Mouse (Mus musculus): ENCODE data around the gene Cacna2d3. TPM values are rescaled to one million over a fixed set of nuclear protein-coding genes. Genes with fewer than 3 reads are reported as not detected.

Cacna2d3 gene
- polyA plus RNA-seq, 1 experiment from 2014 or later = 3.3 TPM

GRCm38 (mm10) chr14:29051951-29052835 lies 669.5 kb downstream of the Cacna2d3 start:
- no peaks in the 10 kb centered on the region for H3K36me3 ChIP-seq
- H3K9me3 ChIP-seq = no peaks in the 10 kb centered on the region
- no peak overlapping the region for H3K4me3 ChIP-seq (replicated peaks)
- no peak for ATAC-seq (ENCODE audit: insufficient number of reproducible peaks, insufficient read depth, low FRiP score, low TSS enrichment, low read depth)
- no peaks in the 10 kb centered on the region; the same call in 1 of the 2 replicates for H3K27me3 ChIP-seq
- WGBS = 36% methylated on average over 16 of the region's 16 CpGs
- peaks cover 5% of the 10 kb centered on the region for H3K4me1 ChIP-seq (replicated peaks)
- no peak overlapping the region for H3K9ac ChIP-seq (replicated peaks)
- no peak overlapping the region for H3K27ac ChIP-seq
- no peak overlapping the region for H3K4me2 ChIP-seq

GRCm38 (mm10) chr14:29042355-29042754 lies 679.3 kb downstream of the Cacna2d3 start:
- Histone ChIP-seq H3K9ac (replicated peaks) (no peak overlapping the region), H3K4me2 (no peak overlapping the region), H3K27me3 (no peaks in the 10 kb centered on the region), H3K4me1 (replicated peaks) (no peaks in the 10 kb centered on the region), H3K9me3 (no peaks in the 10 kb centered on the region), H3K27ac (no peak overlapping the region), H3K4me3 (replicated peaks) (no peak overlapping the region), H3K36me3 (no peaks in the 10 kb centered on the region)
- no peak for ATAC-seq (ENCODE audit: insufficient number of reproducible peaks, insufficient read depth, low FRiP score, low TSS enrichment, low read depth)
- 85% methylated on average over 1 of the region's 1 CpGs for WGBS

- H3K27me3 ChIP-seq = no peaks in the 10 kb centered on the region
- no peak overlapping the region for H3K4me3 ChIP-seq (replicated peaks)
- 80% methylated on average over 1 of the region's 1 CpGs for WGBS
- no peak overlapping the region for H3K9ac ChIP-seq (replicated peaks)
- no peaks in the 10 kb centered on the region for H3K9me3 ChIP-seq
- H3K4me2 ChIP-seq = no peak overlapping the region
- no peaks in the 10 kb centered on the region for H3K4me1 ChIP-seq (replicated peaks)
- no peak overlapping the region for H3K27ac ChIP-seq
- H3K36me3 ChIP-seq = no peaks in the 10 kb centered on the region
- ATAC-seq (ENCODE audit: insufficient number of reproducible peaks, insufficient read depth, low FRiP score, low TSS enrichment, low read depth) = no peak
Measured at GRCm38 (mm10) chr14:29041498-29041897, 680.2 kb downstream of the Cacna2d3 start.

GRCm38 (mm10) chr14:29040606-29041364 lies 680.9 kb downstream of the Cacna2d3 start:
- Histone ChIP-seq H3K27ac (no peak overlapping the region), H3K9ac (replicated peaks) (no peak overlapping the region), H3K4me3 (replicated peaks) (no peak overlapping the region), H3K4me1 (replicated peaks) (no peaks in the 10 kb centered on the region), H3K36me3 (no peaks in the 10 kb centered on the region), H3K27me3 (no peaks in the 10 kb centered on the region), H3K9me3 (no peaks in the 10 kb centered on the region), H3K4me2 (no peak overlapping the region)
- 59% methylated on average over 9 of the region's 9 CpGs for WGBS
- no peak for ATAC-seq (ENCODE audit: insufficient number of reproducible peaks, insufficient read depth, low FRiP score, low TSS enrichment, low read depth)

- WGBS = 72% methylated on average over 5 of the region's 5 CpGs
- no peaks in the 10 kb centered on the region for H3K27me3 ChIP-seq
- H3K36me3 ChIP-seq = no peaks in the 10 kb centered on the region
- no peak overlapping the region for H3K9ac ChIP-seq (replicated peaks)
- no peak overlapping the region for H3K27ac ChIP-seq
- no peaks in the 10 kb centered on the region for H3K4me1 ChIP-seq (replicated peaks)
- H3K4me3 ChIP-seq (replicated peaks) = no peak overlapping the region
- ATAC-seq (ENCODE audit: insufficient number of reproducible peaks, insufficient read depth, low FRiP score, low TSS enrichment, low read depth) = no peak
- no peak overlapping the region for H3K4me2 ChIP-seq
- H3K9me3 ChIP-seq = no peaks in the 10 kb centered on the region
Measured at GRCm38 (mm10) chr14:29038246-29038645, 683.4 kb downstream of the Cacna2d3 start.

- H3K4me2 ChIP-seq = no peak overlapping the region
- peaks cover 30% of the 10 kb centered on the region for H3K4me1 ChIP-seq (replicated peaks)
- no peak overlapping the region for H3K9ac ChIP-seq (replicated peaks)
- H3K36me3 ChIP-seq = no peaks in the 10 kb centered on the region
- H3K27ac ChIP-seq = no peak overlapping the region
- 69% methylated on average over 1 of the region's 1 CpGs for WGBS
- no peak overlapping the region for H3K4me3 ChIP-seq (replicated peaks)
- no peaks in the 10 kb centered on the region for H3K27me3 ChIP-seq
- ATAC-seq (ENCODE audit: insufficient number of reproducible peaks, insufficient read depth, low FRiP score, low TSS enrichment, low read depth) = no peak
- no peaks in the 10 kb centered on the region for H3K9me3 ChIP-seq
Measured at GRCm38 (mm10) chr14:29031858-29032395, 689.7 kb downstream of the Cacna2d3 start.

- Histone ChIP-seq H3K9me3 (no peaks in the 10 kb centered on the region), H3K4me3 (replicated peaks) (no peak overlapping the region), H3K27ac (no peak overlapping the region), H3K4me2 (no peak overlapping the region), H3K4me1 (replicated peaks) (peaks cover 30% of the 10 kb centered on the region), H3K9ac (replicated peaks) (no peak overlapping the region), H3K27me3 (no peaks in the 10 kb centered on the region), H3K36me3 (no peaks in the 10 kb centered on the region)
- ATAC-seq (ENCODE audit: insufficient number of reproducible peaks, insufficient read depth, low FRiP score, low TSS enrichment, low read depth) = no peak
- WGBS = 44% methylated on average over 9 of the region's 9 CpGs
Measured at GRCm38 (mm10) chr14:29030519-29030918, 691.1 kb downstream of the Cacna2d3 start.

- 59% methylated on average over 11 of the region's 11 CpGs for WGBS
- H3K4me3 ChIP-seq (replicated peaks) = no peak overlapping the region
- H3K27me3 ChIP-seq = no peaks in the 10 kb centered on the region
- H3K36me3 ChIP-seq = no peaks in the 10 kb centered on the region
- ATAC-seq (ENCODE audit: insufficient number of reproducible peaks, insufficient read depth, low FRiP score, low TSS enrichment, low read depth) = no peak
- H3K9me3 ChIP-seq = no peaks in the 10 kb centered on the region
- no peak overlapping the region for H3K9ac ChIP-seq (replicated peaks)
- H3K4me1 ChIP-seq (replicated peaks) = peaks cover 30% of the 10 kb centered on the region
- H3K4me2 ChIP-seq = no peak overlapping the region
- no peak overlapping the region for H3K27ac ChIP-seq
Measured at GRCm38 (mm10) chr14:29029896-29030420, 691.7 kb downstream of the Cacna2d3 start.

GRCm38 (mm10) chr14:29029107-29029469 lies 692.6 kb downstream of the Cacna2d3 start:
- H3K9ac ChIP-seq (replicated peaks) = no peak overlapping the region
- 0 out of 2 replicates have a peak overlapping the region, but pooled peaks have one; percentile 81 for H3K27ac ChIP-seq
- ATAC-seq (ENCODE audit: insufficient number of reproducible peaks, insufficient read depth, low FRiP score, low TSS enrichment, low read depth) = no peak
- H3K36me3 ChIP-seq = no peaks in the 10 kb centered on the region
- 59% methylated on average over 2 of the region's 2 CpGs for WGBS
- H3K4me2 ChIP-seq = no peak overlapping the region
- H3K9me3 ChIP-seq = no peaks in the 10 kb centered on the region
- H3K4me1 ChIP-seq (replicated peaks) = peaks cover 30% of the 10 kb centered on the region
- H3K4me3 ChIP-seq (replicated peaks) = no peak overlapping the region
- no peaks in the 10 kb centered on the region for H3K27me3 ChIP-seq

GRCm38 (mm10) chr14:29028391-29029106 lies 693.1 kb downstream of the Cacna2d3 start:
- Histone ChIP-seq H3K4me2 (peak overlapping the region; percentile 28; the same call in 1 of the 2 replicates), H3K9ac (replicated peaks) (no peak overlapping the region), H3K36me3 (no peaks in the 10 kb centered on the region), H3K9me3 (no peaks in the 10 kb centered on the region), H3K27ac (peak overlapping the region; percentile 81), H3K27me3 (no peaks in the 10 kb centered on the region), H3K4me3 (replicated peaks) (no peak overlapping the region), H3K4me1 (replicated peaks) (peaks cover 30% of the 10 kb centered on the region)
- no peak for ATAC-seq (ENCODE audit: insufficient number of reproducible peaks, insufficient read depth, low FRiP score, low TSS enrichment, low read depth)
- WGBS = 18% methylated on average over 6 of the region's 6 CpGs
